Mouse (Mus musculus) myocyte (in vitro differentiated cells): ENCODE data around the gene Kif1a. TPM values are rescaled to one million over a fixed set of nuclear protein-coding genes. Genes with fewer than 3 reads are reported as not detected.

ENCODE experiments used
- H3K27me3 ChIP-seq: one replicate; pipeline ENCODE4 v1.6.1; 2011; ENCODE audit not compliant: control insufficient read depth, insufficient read depth, insufficient read length
- H3K36me3 ChIP-seq: one replicate; pipeline ENCODE4 v1.6.1; 2011; ENCODE audit not compliant: control insufficient read depth, insufficient read depth
- H3K4me2 ChIP-seq: one replicate; pipeline ENCODE4 v1.6.1; 2011; ENCODE audit warnings: low read depth, control low read depth
- H3K4me3 ChIP-seq: one replicate; pipeline ENCODE4 v1.5.1; 2011; ENCODE audit warnings: mild to moderate bottlenecking, control low read depth, moderate library complexity
- H3K79me2 ChIP-seq: one replicate; pipeline ENCODE4 v1.6.1; 2011; ENCODE audit not compliant: control insufficient read depth, insufficient read depth
- H3ac ChIP-seq: one replicate; pipeline ENCODE4 v1.6.1; 2011; ENCODE audit not compliant: control insufficient read depth, insufficient read length
- CEBPB ChIP-seq: IDR thresholded peaks from 2 replicates; pipeline ENCODE4 v1.6.1; 2011; ENCODE audit warnings: mild to moderate bottlenecking, moderate library complexity; ENCODE audit not compliant: poor library complexity, insufficient read depth, severe bottlenecking
- E2F4 ChIP-seq: IDR thresholded peaks from one replicate; pipeline ENCODE4 v1.6.1; 2011; ENCODE audit warnings: mild to moderate bottlenecking, control low read depth, moderate library complexity; ENCODE audit not compliant: insufficient read depth
- MAX ChIP-seq: IDR thresholded peaks from one replicate; pipeline ENCODE4 v1.6.1; 2011; ENCODE audit warnings: low read depth, mild to moderate bottlenecking, control low read depth
- MYOD1 ChIP-seq, 3 experiments: IDR thresholded peaks; one replicate each; pipeline ENCODE4 v1.6.1; 2011; ENCODE audit warnings: control low read depth in 2 of 3, low read depth in 2 of 3, mild to moderate bottlenecking in 2 of 3, moderate library complexity in 1 of 3; ENCODE audit not compliant: insufficient read length in 2 of 3, control insufficient read depth in 1 of 3
- MYOG ChIP-seq, 3 experiments: IDR thresholded peaks; one replicate each; pipeline ENCODE4 v1.6.1; 2011; ENCODE audit warnings: control low read depth in 2 of 3, low read depth in 2 of 3, mild to moderate bottlenecking in 2 of 3; ENCODE audit not compliant: insufficient read length in 2 of 3, control insufficient read depth in 1 of 3, insufficient read depth in 1 of 3
- POLR2A ChIP-seq: IDR thresholded peaks from one replicate; pipeline ENCODE4 v1.6.1; 2011; ENCODE audit warnings: low read depth, mild to moderate bottlenecking, control low read depth, moderate library complexity; ENCODE audit not compliant: insufficient read length
- POLR2AphosphoS2 ChIP-seq: IDR thresholded peaks from one replicate; pipeline ENCODE4 v1.6.1; 2011; ENCODE audit warnings: low read depth, control low read depth; ENCODE audit not compliant: insufficient read length
- REST ChIP-seq: IDR thresholded peaks from one replicate; pipeline ENCODE4 v1.6.1; 2011; ENCODE audit warnings: mild to moderate bottlenecking, control low read depth, moderate library complexity; ENCODE audit not compliant: insufficient read depth, insufficient read length
- SRF ChIP-seq: IDR thresholded peaks from one replicate; pipeline ENCODE4 v1.6.1; 2011; ENCODE audit warnings: low read depth; ENCODE audit not compliant: control insufficient read depth, insufficient read length
- TCF12 ChIP-seq: IDR thresholded peaks from one replicate; pipeline ENCODE4 v1.6.1; 2011; ENCODE audit warnings: mild to moderate bottlenecking, control low read depth; ENCODE audit not compliant: poor library complexity, insufficient read depth, severe bottlenecking
- TCF3 ChIP-seq: IDR thresholded peaks from one replicate; pipeline ENCODE4 v1.6.1; 2011; ENCODE audit warnings: low read depth, control low read depth; ENCODE audit not compliant: insufficient read length
- USF1 ChIP-seq: IDR thresholded peaks from one replicate; pipeline ENCODE4 v1.6.1; 2011; ENCODE audit warnings: low read depth, mild to moderate bottlenecking, control low read depth, moderate library complexity
- polyA plus RNA-seq: library from polyadenylated mRNA; unstranded; fragments of >200 nt; fragmentation: generic; extraction: Trizol; gene quantifications from one replicate; pipeline ENCODE4 v1.2.1, GENCODE M21; 2012; ENCODE audit warnings: missing spikeins

The Kif1a gene
- polyA plus RNA-seq, 1 experiment: 0.95 TPM

DNA sequence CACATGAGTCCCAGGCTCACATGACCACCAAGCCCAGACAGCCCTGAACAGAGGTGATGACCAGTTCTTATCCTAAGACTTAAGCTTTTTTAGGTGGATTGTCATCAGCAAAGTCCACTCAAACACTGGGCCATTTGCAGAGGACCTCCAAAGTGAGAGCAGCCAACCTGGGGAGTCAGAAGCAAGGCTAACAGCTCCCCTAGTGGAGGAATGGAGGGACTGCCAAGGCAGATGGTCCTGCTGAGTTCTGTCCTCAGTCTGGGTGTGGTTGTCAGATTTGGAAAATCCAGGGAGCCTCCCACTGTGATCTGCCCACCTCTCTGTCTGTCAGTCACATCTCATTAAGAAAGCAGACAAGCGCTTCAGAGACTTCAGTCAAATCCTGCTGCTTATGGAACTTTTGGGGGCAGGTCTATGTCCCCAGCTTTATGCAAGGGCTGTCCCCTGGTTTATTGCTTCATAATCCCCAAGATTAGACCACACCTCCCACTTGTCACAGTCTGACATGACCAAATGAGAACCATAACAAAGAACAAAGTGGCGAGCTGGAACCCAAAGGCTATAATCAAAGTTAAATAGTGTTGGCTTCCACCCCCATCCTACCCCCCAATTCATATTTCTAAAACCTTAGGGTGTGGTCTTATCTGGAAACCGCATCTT is 20.7 kb downstream of the Kif1a start:
- Histone ChIP-seq H3K4me3 (no peak overlapping the region), H3K79me2 (no peaks in the 10 kb centered on the region), H3ac (no peak overlapping the region), H3K36me3 (no peaks in the 10 kb centered on the region), H3K27me3 (no peaks in the 10 kb centered on the region), H3K4me2 (no peak overlapping the region)
- no peak for TF ChIP-seq USF1
- TF ChIP-seq CEBPB: no peak
- no peak for TF ChIP-seq POLR2A
- TF ChIP-seq TCF3: no peak
- no peak for TF ChIP-seq POLR2AphosphoS2
- no peak for TF ChIP-seq MAX
- TF ChIP-seq TCF12: no peak

DNA sequence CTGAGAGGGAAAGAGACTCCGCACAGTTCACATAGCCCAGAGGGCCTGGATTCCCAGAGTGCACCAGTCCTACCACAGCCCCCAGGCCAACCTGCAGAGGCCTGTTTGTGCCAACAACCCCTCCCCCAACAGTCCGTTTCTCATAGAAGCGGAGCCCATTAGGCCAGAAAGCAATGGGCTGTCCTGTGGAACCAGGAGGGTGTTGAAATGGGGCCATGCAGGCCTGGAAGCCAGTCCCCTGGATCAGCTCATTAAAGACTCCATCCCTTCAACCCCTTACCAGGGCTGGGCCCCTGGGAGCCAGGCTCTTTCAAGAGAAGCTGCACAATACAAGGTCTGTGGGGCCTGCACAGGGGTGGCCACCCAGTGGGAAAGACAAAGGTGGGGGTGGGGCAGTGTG is 22.1 kb downstream of the Kif1a start:
- TF ChIP-seq TCF12 (no peak), POLR2AphosphoS2 (no peak), POLR2A (no peak), USF1 (no peak), CEBPB (no peak), TCF3 (no peak), MYOD1 (IDR thresholded peaks at IDR 0.05; ENCODE audit: control insufficient read depth in 1 of 3, insufficient read length in 2 of 3, low read depth in 2 of 3) (no peak), REST (no peak), SRF (no peak)
- Histone ChIP-seq H3K36me3 (no peaks in the 10 kb centered on the region), H3ac (no peak overlapping the region), H3K79me2 (no peaks in the 10 kb centered on the region), H3K4me3 (no peak overlapping the region), H3K4me2 (no peak overlapping the region), H3K27me3 (no peaks in the 10 kb centered on the region)

DNA sequence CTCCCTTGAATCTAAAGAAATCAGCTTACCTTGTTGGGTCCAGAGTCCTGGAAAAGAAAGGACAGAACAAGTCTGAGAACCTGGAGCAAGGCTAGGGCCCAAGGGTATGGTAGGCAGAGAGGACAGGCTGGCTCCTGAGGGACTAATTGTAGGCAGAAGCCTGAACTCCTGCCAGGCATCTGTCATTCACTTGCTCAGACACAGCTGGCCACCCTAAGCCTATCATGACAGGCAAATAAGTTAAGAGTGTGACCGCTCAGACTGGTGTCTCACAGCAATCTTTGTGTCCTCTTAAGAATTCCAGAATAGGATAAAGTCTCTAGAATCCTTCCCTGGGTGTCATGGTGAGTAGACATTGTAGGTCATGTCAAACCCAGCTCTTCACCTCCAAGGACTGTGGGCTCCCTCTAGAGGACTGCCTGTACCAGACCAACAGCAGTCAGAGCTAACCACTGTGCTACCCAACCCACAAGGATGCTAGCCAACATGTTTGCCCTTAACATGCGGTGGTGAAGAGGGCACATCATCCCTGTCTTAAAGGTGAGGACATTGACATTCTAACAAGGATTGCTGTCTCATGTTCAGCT is 29.4 kb downstream of the Kif1a start:
- no peak overlapping the region for H3K4me2 ChIP-seq
- no peak overlapping the region for H3K4me3 ChIP-seq
- H3K36me3 ChIP-seq: no peaks in the 10 kb centered on the region
- no peaks in the 10 kb centered on the region for H3K79me2 ChIP-seq
- H3ac ChIP-seq: no peak overlapping the region
- H3K27me3 ChIP-seq: no peaks in the 10 kb centered on the region
- TF ChIP-seq TCF12 (no peak), POLR2AphosphoS2 (no peak), SRF (no peak), USF1 (no peak), TCF3 (no peak), CEBPB (no peak), E2F4 (no peak), MYOG (IDR thresholded peaks at IDR 0.05; ENCODE audit: control insufficient read depth in 1 of 3, insufficient read depth in 1 of 3, insufficient read length in 2 of 3, low read depth in 2 of 3) (no peak), REST (no peak), MAX (no peak), POLR2A (no peak), MYOD1 (IDR thresholded peaks at IDR 0.05; ENCODE audit: control insufficient read depth in 1 of 3, insufficient read length in 2 of 3, low read depth in 2 of 3) (no peak)

DNA sequence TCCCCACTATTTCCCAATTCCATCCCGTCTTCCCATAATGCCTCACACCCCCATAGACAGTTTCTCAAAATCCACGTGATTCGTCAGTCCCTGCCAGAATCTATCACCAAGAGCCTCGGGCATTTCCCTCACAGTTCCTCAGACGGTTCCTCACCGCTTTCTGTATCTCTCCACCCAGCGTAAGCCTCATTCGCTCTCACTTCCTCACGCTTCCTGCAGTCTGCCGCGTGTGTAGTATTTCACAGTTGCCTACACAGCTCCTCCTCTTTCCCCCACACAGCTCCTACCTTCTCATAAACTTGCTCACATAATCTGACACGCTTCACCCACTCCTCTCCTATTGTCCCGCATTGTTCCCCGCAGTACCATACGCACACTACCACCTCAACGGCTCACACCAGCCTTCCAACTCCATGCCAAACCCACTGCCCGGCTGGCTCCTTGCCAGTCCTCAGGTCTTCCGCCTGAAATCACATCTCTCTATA is 30.2 kb downstream of the Kif1a start:
- H3K27me3 ChIP-seq: no peaks in the 10 kb centered on the region
- TF ChIP-seq E2F4: no peak
- H3ac ChIP-seq: no peak overlapping the region
- H3K36me3 ChIP-seq: no peaks in the 10 kb centered on the region
- no peak overlapping the region for H3K4me2 ChIP-seq
- no peaks in the 10 kb centered on the region for H3K79me2 ChIP-seq
- no peak overlapping the region for H3K4me3 ChIP-seq

DNA sequence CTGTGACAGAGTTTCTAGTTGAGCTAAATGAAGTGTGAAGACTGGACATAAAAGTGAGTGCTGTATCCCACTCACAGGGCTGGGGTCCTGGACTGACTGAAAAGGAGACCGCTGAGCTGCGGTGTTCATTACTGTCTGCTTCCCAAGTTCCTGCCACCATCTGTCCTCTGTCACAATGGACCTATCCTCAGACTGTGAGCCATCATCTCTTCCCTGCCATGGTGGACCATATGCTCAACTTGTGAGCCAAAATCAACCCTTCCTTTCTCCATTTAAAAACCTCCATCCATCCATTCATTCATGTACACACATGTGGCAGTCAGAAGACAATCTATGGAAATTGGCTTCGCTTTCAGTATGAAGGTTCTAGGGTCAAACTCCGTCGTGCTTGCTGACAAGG is 30.9 kb downstream of the Kif1a start:
- Histone ChIP-seq H3K79me2 (no peaks in the 10 kb centered on the region), H3ac (no peak overlapping the region), H3K36me3 (no peaks in the 10 kb centered on the region), H3K27me3 (no peaks in the 10 kb centered on the region), H3K4me2 (no peak overlapping the region), H3K4me3 (no peak overlapping the region)
- TF ChIP-seq MYOD1 (IDR thresholded peaks at IDR 0.05; ENCODE audit: control insufficient read depth in 1 of 3, insufficient read length in 2 of 3, low read depth in 2 of 3): no peak
- no peak for TF ChIP-seq POLR2A
- no peak for TF ChIP-seq USF1
- no peak for TF ChIP-seq REST
